Mouse (Mus musculus) hindbrain, embryonic 16.5 days (tissue): ENCODE results near the gene Cited2. TPM values are rescaled to one million over a fixed set of nuclear protein-coding genes. Genes with fewer than 3 reads are reported as not detected.

ENCODE experiments used
- ATAC-seq: fragments of 200-750 bp; cut with Nextera tagmentation; 2 replicates; pipeline ENCODE4 v1.8.0; 2017; ENCODE audit warnings: moderate TSS enrichment, moderate library complexity
- H3K27ac ChIP-seq: fragments of 300-500 bp; sonication (generic); 2 replicates; pipeline ENCODE4 v1.5.1; 2014; ENCODE audit warnings: low read depth, mild to moderate bottlenecking, control low read depth, low read length, moderate library complexity
- H3K27me3 ChIP-seq: fragments of 300-500 bp; sonication (generic); replicated peaks from 2 replicates; pipeline ENCODE4 v1.6.1; 2014; ENCODE audit warnings: low read length; ENCODE audit not compliant: control insufficient read depth, insufficient read depth
- H3K36me3 ChIP-seq: fragments of 300-500 bp; sonication (generic); 2 replicates; pipeline ENCODE4 v1.6.1; 2014; ENCODE audit warnings: mild to moderate bottlenecking, low read length, moderate library complexity, mixed read lengths; ENCODE audit not compliant: control insufficient read depth, insufficient read depth
- H3K4me1 ChIP-seq: fragments of 300-500 bp; sonication (generic); 2 replicates; pipeline ENCODE4 v1.6.1; 2014; ENCODE audit warnings: low read depth, low read length; ENCODE audit not compliant: control insufficient read depth, insufficient read depth
- H3K4me2 ChIP-seq: fragments of 300-500 bp; sonication (generic); 2 replicates; pipeline ENCODE4 v1.6.1; 2014; ENCODE audit warnings: mild to moderate bottlenecking, low read length, control low read depth, moderate library complexity
- H3K4me3 ChIP-seq: fragments of 300-500 bp; sonication (generic); 2 replicates; pipeline ENCODE4 v1.5.1; 2014; ENCODE audit warnings: mild to moderate bottlenecking, low read length, control low read depth, moderate library complexity
- H3K9ac ChIP-seq: fragments of 300-500 bp; sonication (generic); 2 replicates; pipeline ENCODE4 v1.6.1; 2014; ENCODE audit warnings: low read depth, mild to moderate bottlenecking, control low read depth, low read length, moderate library complexity
- H3K9me3 ChIP-seq: fragments of 300-500 bp; sonication (generic); 2 replicates; pipeline ENCODE4 v1.6.1; 2014; ENCODE audit warnings: mild to moderate bottlenecking, low read length, moderate library complexity; ENCODE audit not compliant: control insufficient read depth
- WGBS: fragments of 180-500 bp; shearing (Covaris S2); extraction: QIAGEN DNeasy Blood & Tissue Kit; methylation state at CpG from one replicate; pipeline ENCODE4 v1.1.7; 2014; 5-methylcytosine and 5-hydroxymethylcytosine counted together
- polyA plus RNA-seq: library from polyadenylated mRNA; unstranded; fragments of >200 nt; fragmentation: Nextera tagmentation; extraction: Ambion mirVana; gene quantifications from 2 replicates; pipeline ENCODE4 v1.2.1, GENCODE M21; 2015

Gene Cited2
- polyA plus RNA-seq = 59.1 and 72.6 TPM in 2 replicates

GRCm38 (mm10) chr10:17722653-17723410, at the start of gene Cited2:
Cited2 (plus strand) TSS chr10:17723218.
- no peaks in the 10 kb centered on the region for H3K9me3 ChIP-seq
- H3K36me3 ChIP-seq = no peaks in the 10 kb centered on the region
- H3K4me1 ChIP-seq = peaks cover 13% of the 10 kb centered on the region
- ATAC-seq = peak; percentile 87
- H3K4me3 ChIP-seq = peak within 1 kb of the TSS; percentile 94
- H3K27ac ChIP-seq = peak within 1 kb of the TSS; percentile 100
- WGBS = under 1% methylated on average over 53 of the region's 55 CpGs
- peak within 1 kb of the TSS; percentile 83 for H3K4me2 ChIP-seq
- no peaks in the 10 kb centered on the region for H3K27me3 ChIP-seq
- H3K9ac ChIP-seq = peak within 1 kb of the TSS; percentile 92

GRCm38 (mm10) chr10:17674454-17674853, 48.6 kb upstream of the Cited2 start:
- 85% methylated on average over 5 of the region's 5 CpGs for WGBS
- no peaks in the 10 kb centered on the region for H3K36me3 ChIP-seq
- H3K4me1 ChIP-seq = no peaks in the 10 kb centered on the region

GRCm38 (mm10) chr10:17674869-17675268, 48.1 kb upstream of the Cited2 start:
- Histone ChIP-seq H3K27me3 (no peaks in the 10 kb centered on the region), H3K9me3 (no peaks in the 10 kb centered on the region), H3K4me3 (no peak overlapping the region), H3K27ac (no peak overlapping the region), H3K4me1 (no peaks in the 10 kb centered on the region), H3K36me3 (no peaks in the 10 kb centered on the region), H3K9ac (no peak overlapping the region), H3K4me2 (no peak overlapping the region)
- 97% methylated on average over 2 of the region's 2 CpGs for WGBS
- no peak for ATAC-seq

More at GRCm38 (mm10) chr10:17674454-17674853, 48.6 kb upstream of the Cited2 start:
- H3K27ac ChIP-seq = no peak overlapping the region
- H3K9me3 ChIP-seq = no peaks in the 10 kb centered on the region
- no peak overlapping the region for H3K4me3 ChIP-seq
- no peak overlapping the region for H3K4me2 ChIP-seq
- no peak for ATAC-seq
- H3K27me3 ChIP-seq = no peaks in the 10 kb centered on the region
- no peak overlapping the region for H3K9ac ChIP-seq

GRCm38 (mm10) chr10:17676464-17676863, 46.6 kb upstream of the Cited2 start:
- Histone ChIP-seq H3K4me2 (no peak overlapping the region), H3K9ac (no peak overlapping the region), H3K27ac (no peak overlapping the region), H3K9me3 (no peaks in the 10 kb centered on the region), H3K4me1 (no peaks in the 10 kb centered on the region), H3K4me3 (no peak overlapping the region), H3K36me3 (no peaks in the 10 kb centered on the region), H3K27me3 (no peaks in the 10 kb centered on the region)
- WGBS = 78% methylated on average over 3 of the region's 3 CpGs
- no peak for ATAC-seq

GRCm38 (mm10) chr10:17677308-17677707, 45.7 kb upstream of the Cited2 start:
- Histone ChIP-seq H3K9me3 (no peaks in the 10 kb centered on the region), H3K27ac (no peak overlapping the region), H3K4me1 (no peaks in the 10 kb centered on the region), H3K4me3 (no peak overlapping the region), H3K4me2 (no peak overlapping the region), H3K9ac (no peak overlapping the region), H3K27me3 (no peaks in the 10 kb centered on the region), H3K36me3 (no peaks in the 10 kb centered on the region)
- no peak for ATAC-seq
- WGBS = 75% methylated on average over 4 of the region's 4 CpGs

- 83% methylated on average over 8 of the region's 8 CpGs for WGBS
- no peak for ATAC-seq
- Histone ChIP-seq H3K9ac (no peak overlapping the region), H3K4me3 (no peak overlapping the region), H3K27me3 (no peaks in the 10 kb centered on the region), H3K9me3 (no peaks in the 10 kb centered on the region), H3K4me2 (no peak overlapping the region), H3K27ac (no peak overlapping the region), H3K4me1 (no peaks in the 10 kb centered on the region), H3K36me3 (no peaks in the 10 kb centered on the region)
Observed at GRCm38 (mm10) chr10:17680432-17681382, 42.3 kb upstream of the Cited2 start.

- no peak for ATAC-seq
- Histone ChIP-seq H3K9me3 (no peaks in the 10 kb centered on the region), H3K27ac (no peak overlapping the region), H3K4me1 (no peaks in the 10 kb centered on the region), H3K4me3 (no peak overlapping the region), H3K27me3 (no peaks in the 10 kb centered on the region), H3K9ac (no peak overlapping the region), H3K36me3 (no peaks in the 10 kb centered on the region), H3K4me2 (no peak overlapping the region)
- WGBS = 89% methylated on average over 2 of the region's 2 CpGs
Observed at GRCm38 (mm10) chr10:17681386-17681785, 41.6 kb upstream of the Cited2 start.

GRCm38 (mm10) chr10:17683852-17684428, 39.1 kb upstream of the Cited2 start:
- ATAC-seq = no peak
- H3K9me3 ChIP-seq = no peaks in the 10 kb centered on the region
- no peaks in the 10 kb centered on the region for H3K27me3 ChIP-seq
- H3K27ac ChIP-seq = no peak overlapping the region
- H3K4me3 ChIP-seq = no peak overlapping the region
- H3K9ac ChIP-seq = no peak overlapping the region
- no peaks in the 10 kb centered on the region for H3K4me1 ChIP-seq
- H3K4me2 ChIP-seq = no peak overlapping the region
- H3K36me3 ChIP-seq = no peaks in the 10 kb centered on the region
- 80% methylated on average over 6 of the region's 6 CpGs for WGBS

GRCm38 (mm10) chr10:17689806-17690205, 33.2 kb upstream of the Cited2 start:
- H3K4me3 ChIP-seq = no peak overlapping the region
- no peak overlapping the region for H3K27ac ChIP-seq
- no peak overlapping the region for H3K4me2 ChIP-seq

More at GRCm38 (mm10) chr10:17689806-17690205, 33.2 kb upstream of the Cited2 start:
- no peaks in the 10 kb centered on the region for H3K4me1 ChIP-seq
- H3K9ac ChIP-seq = no peak overlapping the region
- H3K27me3 ChIP-seq = no peaks in the 10 kb centered on the region
- no peaks in the 10 kb centered on the region for H3K9me3 ChIP-seq
- H3K36me3 ChIP-seq = no peaks in the 10 kb centered on the region
- 78% methylated on average over 4 of the region's 4 CpGs for WGBS
- ATAC-seq = no peak
